Comparison of ENCODE assay signal across 10 mouse cellular contexts in the genomic region with DNA sequence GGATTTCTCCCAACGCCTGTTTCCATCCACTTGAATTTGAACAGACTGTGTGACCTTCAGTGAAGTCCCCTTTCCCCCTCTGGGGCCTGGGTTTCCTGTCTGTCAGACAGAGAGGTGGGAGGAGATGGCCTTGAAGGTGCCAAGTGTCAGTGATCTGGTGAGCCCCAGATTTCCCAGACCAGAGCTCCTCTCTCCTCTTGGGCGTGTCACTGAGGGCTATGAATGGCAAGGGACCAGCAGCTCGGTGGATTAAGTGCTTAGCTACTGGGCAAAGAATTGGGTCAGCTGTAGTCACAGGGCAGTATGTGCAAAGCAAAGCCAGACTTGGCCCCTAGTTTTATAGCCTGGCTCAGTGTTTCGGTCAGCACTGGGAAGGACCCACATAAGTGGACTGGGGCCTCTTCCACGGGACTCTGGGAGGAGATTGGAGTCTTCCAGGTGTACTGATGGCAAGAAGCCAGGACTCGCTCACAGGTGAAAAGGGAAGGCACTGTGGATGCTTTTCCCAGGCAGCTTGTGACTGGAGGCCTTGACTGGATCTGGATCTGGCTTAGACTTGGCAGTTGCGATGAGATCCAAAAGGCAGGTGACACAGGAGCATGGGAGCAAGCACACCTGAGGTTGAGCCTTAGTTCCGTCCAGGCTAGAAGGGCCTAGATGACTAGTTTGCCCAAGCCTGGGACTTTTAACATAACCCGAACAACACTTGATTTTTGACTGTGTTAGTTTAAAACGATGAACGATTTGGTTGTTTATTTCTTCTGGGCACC. TPM values are rescaled to one million over a fixed set of nuclear protein-coding genes. Genes with fewer than 3 reads are reported as not detected.
DNase-seq lines count a peak whose midpoint lies in the region; ATAC-seq and TF ChIP-seq lines count a peak whose summit lies in the region.
"Had no signal": no experiment of that assay in that cellular context is flagged by ENCODE, and none has a peak within 500 bp of the region (broad histone marks: within the 10 kb centered on the region; RNA-seq: fewer than 3 reads in every experiment).

No protein-coding gene starts in this region.

- H3K36me3 ChIP-seq in embryonic facial prominence, embryonic 13.5 days: peaks cover 52% of the 10 kb centered on the region

- 82% methylated on average over 11 of the region's 11 CpGs for WGBS in embryonic facial prominence, embryonic 13.5 days

- H3K9ac ChIP-seq in embryonic facial prominence, embryonic 13.5 days: no peak overlapping the region

- intact Hi-C loops in left cerebral cortex, adult 2 months (cut with DNase I): no loop called here

- ATAC-seq in embryonic facial prominence, embryonic 13.5 days (ENCODE audit: insufficient number of reproducible peaks, insufficient read depth, low FRiP score, low TSS enrichment, low read depth): no peak
- no peak for ATAC-seq in monocyte, adult 5-6 weeks (replicated peaks; ENCODE audit: insufficient number of reproducible peaks, low FRiP score, low TSS enrichment, poor library complexity, severe bottlenecking)
- ATAC-seq: Patski had no signal

- no peak overlapping the region for H3K4me2 ChIP-seq in embryonic facial prominence, embryonic 13.5 days

- no peak overlapping the region for H3K4me3 ChIP-seq in left cerebral cortex, adult 2 months
- H3K4me3 ChIP-seq in embryonic facial prominence, embryonic 13.5 days: no peak overlapping the region

- no peak for TF ChIP-seq CTCF in left cerebral cortex, adult 2 months (IDR thresholded peaks at IDR 0.05)

- H3K27me3 ChIP-seq in embryonic facial prominence, embryonic 13.5 days: no peaks in the 10 kb centered on the region
- H3K27me3 ChIP-seq: Patski had no signal

- peaks cover 22% of the 10 kb centered on the region for H3K4me1 ChIP-seq in embryonic facial prominence, embryonic 13.5 days

- peak overlapping the region; percentile 44; the same call in 1 of the 2 replicates for H3K27ac ChIP-seq in left cerebral cortex, adult 2 months
- H3K27ac ChIP-seq in embryonic facial prominence, embryonic 13.5 days: peak overlapping the region; percentile 22; the same call in 1 of the 2 replicates
- H3K27ac ChIP-seq: macrophage had no signal

- DNase-seq in left cerebral cortex, adult 2 months (ENCODE audit: extremely low spot score in 1 of 2, low spot score in 2 of 2): no peak
- no peak for DNase-seq in left cerebral cortex, adult 18-20 months (ENCODE audit: low spot score in 2 of 2)
- peak; percentile 24 for DNase-seq in gonadal fat pad, adult 2 months (ENCODE audit: low read depth)
- DNase-seq in lung, postnatal 36 days: peak; percentile 38
- no peak for DNase-seq in cerebellum, adult 9-11 months
- DNase-seq: cerebellum, adult 11-12 months had no signal

- no peaks in the 10 kb centered on the region for H3K9me3 ChIP-seq in embryonic facial prominence, embryonic 13.5 days

RNA-seq across cellular contexts. Expression of a gene that starts 20.1 kb away (rescaled TPM):
- 10 to 100 TPM; 37.5 to 37.8 TPM for total RNA-seq in left cerebral cortex, adult 2 months (2021)
- total RNA-seq in left cerebral cortex, adult 18-20 months (2021): 10 to 100 TPM; 37.2 to 38.9 TPM
- polyA plus RNA-seq in embryonic facial prominence, embryonic 13.5 days (2015; fragmentation: Nextera tagmentation; extraction: Ambion mirVana): 4.0 TPM in 2 replicates
- polyA plus RNA-seq in gonadal fat pad, adult 2 months (2012; rRNA removed): 54.2 and 55.5 TPM in 2 replicates
- 71.9 to 97.1 TPM (median 79.5 TPM) in 3 replicates for total RNA-seq in monocyte, adult 5-6 weeks (2017)

Comparison
In these comparisons a context has a peak if more than half of its experiments do, and no peak if none do; other contexts are left out.
1. DNase-seq: peak in gonadal fat pad, adult 2 months (single experiment) and lung, postnatal 36 days (single experiment); none in left cerebral cortex, adult 2 months (0 of 2), left cerebral cortex, adult 18-20 months (0 of 2) and cerebellum, adult 9-11 months (single experiment).